Mouse (Mus musculus) ES-E14 (cell line): ENCODE data around the gene Eif2b2. TPM values are rescaled to one million over a fixed set of nuclear protein-coding genes. Genes with fewer than 3 reads are reported as not detected.

ENCODE experiments used
- DNase-seq: peaks from one replicate; pipeline ENCODE4 v3.0.0-alpha.2; 2013; ENCODE audit warnings: low read depth, low spot score
- H3K27ac ChIP-seq: 2 replicates; pipeline ENCODE4 v1.5.1; 2012; ENCODE audit warnings: low read depth, mild to moderate bottlenecking, low read length, moderate library complexity, mixed read lengths; ENCODE audit not compliant: poor library complexity, insufficient read depth, severe bottlenecking
- H3K36me3 ChIP-seq: 2 replicates; pipeline ENCODE4 v1.6.1; 2012; ENCODE audit warnings: mild to moderate bottlenecking, low read length, moderate library complexity, mixed read lengths; ENCODE audit not compliant: control insufficient read depth, poor library complexity, insufficient read depth, severe bottlenecking
- H3K4me1 ChIP-seq, 2 experiments: fragments of 150-350 bp in 1 of 2; sonication (generic) in 1 of 2; 2 replicates each; pipeline ENCODE4 v1.6.1; 2012; ENCODE audit warnings: low read length in 2 of 2, mild to moderate bottlenecking in 1 of 2, mixed read lengths in 1 of 2; ENCODE audit not compliant: control insufficient read depth in 2 of 2, insufficient read depth in 2 of 2, poor library complexity in 1 of 2
- H3K4me3 ChIP-seq, 2 experiments: fragments of 150-350 bp in 1 of 2; sonication (generic) in 1 of 2; 2 replicates each; pipeline ENCODE4 v1.5.1; 2012; ENCODE audit warnings: low read length in 2 of 2, low read depth in 1 of 2, mild to moderate bottlenecking in 1 of 2, mixed read lengths in 1 of 2; ENCODE audit not compliant: insufficient read depth in 1 of 2, poor library complexity in 1 of 2, severe bottlenecking in 1 of 2
- H3K9ac ChIP-seq: 2 replicates; pipeline ENCODE4 v1.6.1; 2012; ENCODE audit warnings: low read depth, mild to moderate bottlenecking, low read length, mixed read lengths; ENCODE audit not compliant: poor library complexity, insufficient read depth, severe bottlenecking
- H3K9me3 ChIP-seq: fragments of 150-350 bp; sonication (generic); 2 replicates; pipeline ENCODE4 v1.6.1; 2012; ENCODE audit warnings: low read depth, mild to moderate bottlenecking, low read length; ENCODE audit not compliant: control insufficient read depth, insufficient read depth
- CHD2 ChIP-seq: IDR thresholded peaks from 2 replicates; pipeline ENCODE4 v1.6.1; 2014; ENCODE audit warnings: mild to moderate bottlenecking, low read depth, low read length, inconsistent platforms
- HCFC1 ChIP-seq: IDR thresholded peaks from 2 replicates; pipeline ENCODE4 v1.6.1; 2012; ENCODE audit warnings: low read length, inconsistent platforms, borderline replicate concordance; ENCODE audit not compliant: insufficient read depth
- MAFK ChIP-seq: IDR thresholded peaks from 2 replicates; pipeline ENCODE4 v1.6.1; 2014; ENCODE audit warnings: mild to moderate bottlenecking, low read depth, low read length, inconsistent platforms; ENCODE audit not compliant: insufficient read depth
- ZC3H11A ChIP-seq: IDR thresholded peaks from 2 replicates; pipeline ENCODE4 v1.6.1; 2012; ENCODE audit warnings: low read depth, mild to moderate bottlenecking, inconsistent platforms, low read length, borderline replicate concordance
- ZNF384 ChIP-seq: IDR thresholded peaks from 2 replicates; pipeline ENCODE4 v1.6.1; 2012; ENCODE audit warnings: low read depth, low read length, inconsistent platforms
- in situ Hi-C, 2 experiments: fragments of 600-800 bp; cut with MboI; formaldehyde crosslinking; loops; one replicate each; pipeline ENCODE4 v1.15.1; 2025; ENCODE audit warnings: low sequenced_read_pairs in 2 of 2, inconsistent platforms in 1 of 2; ENCODE audit not compliant: unreplicated experiment in 2 of 2
- total RNA-seq: library from RNA; depleted of rRNA; stranded (reverse); fragments of 300-350 nt; gene quantifications from 2 replicates; pipeline ENCODE4 v1.2.3, GENCODE M21; 2012

Gene Eif2b2
- total RNA-seq, 1 experiment, result 136 TPM

GRCm38 (mm10) chr12:85237553-85237952, 18.3 kb downstream of the Eif2b2 start:
- Histone ChIP-seq H3K36me3 (peaks cover 7% of the 10 kb centered on the region; the same call in 1 of the 2 replicates), H3K4me1 (no peaks in the 10 kb centered on the region), H3K4me3 (no peak overlapping the region), H3K9me3 (no peaks in the 10 kb centered on the region), H3K9ac (no peak overlapping the region), H3K27ac (no peak overlapping the region)
- TF ChIP-seq ZC3H11A, result no peak
- TF ChIP-seq HCFC1, result no peak
- no peak for TF ChIP-seq MAFK
- no peak for TF ChIP-seq ZNF384
- no peak for TF ChIP-seq CHD2
- in situ Hi-C loops, result no loop called here
- DNase-seq, result no peak

GRCm38 (mm10) chr12:85252083-85252482, 32.8 kb downstream of the Eif2b2 start:
- no peak overlapping the region for H3K27ac ChIP-seq
- no peak overlapping the region for H3K9ac ChIP-seq
- no peak for DNase-seq
- H3K4me1 ChIP-seq, result 0 out of 4 replicates have a peak, but pooled peaks cover 0 to 2% of the 10 kb centered on the region in 2 experiments
- H3K36me3 ChIP-seq, result no peaks in the 10 kb centered on the region
- TF ChIP-seq HCFC1, result no peak
- H3K4me3 ChIP-seq, result no peak overlapping the region
- H3K9me3 ChIP-seq, result peaks cover 5% of the 10 kb centered on the region; the same call in 1 of the 2 replicates
- in situ Hi-C loops, result no loop called here

DNA sequence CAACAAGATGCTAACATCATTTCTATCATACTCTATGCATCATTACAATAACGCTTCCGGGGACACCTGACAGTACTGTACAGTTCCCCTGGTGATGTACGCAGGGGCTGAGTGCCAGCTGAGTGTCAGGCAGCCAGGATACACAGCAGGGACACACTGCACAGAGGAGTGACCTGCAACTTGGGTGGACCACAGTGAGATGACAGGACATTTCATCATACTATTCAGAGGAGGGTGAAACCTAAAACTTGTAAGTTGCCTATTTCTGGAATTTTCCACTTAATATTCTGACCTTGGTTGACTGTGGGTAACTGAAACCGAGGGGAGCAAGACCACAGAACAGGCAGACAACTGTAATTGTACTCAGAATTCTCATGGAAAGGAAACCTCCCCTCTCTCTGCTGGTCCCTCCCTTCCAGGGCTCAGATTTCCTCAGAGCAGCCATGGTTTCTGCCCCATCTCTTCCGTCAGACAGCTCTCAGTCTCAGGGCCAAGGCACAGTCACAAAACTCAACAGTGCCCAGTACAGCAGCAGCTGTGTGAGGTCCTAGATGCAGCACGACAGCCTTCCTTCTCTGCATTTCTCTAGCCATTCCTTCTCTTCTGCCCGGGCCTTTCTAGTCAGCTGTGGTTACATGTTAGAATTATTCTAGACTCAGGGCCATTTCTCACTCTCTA, 36.9 kb downstream of the Eif2b2 start:
- H3K4me1 ChIP-seq, result 0 out of 4 replicates have a peak, but pooled peaks cover 0 to 2% of the 10 kb centered on the region in 2 experiments
- no peak overlapping the region for H3K27ac ChIP-seq
- 0 out of 2 replicates have a peak, but pooled peaks cover 3% of the 10 kb centered on the region for H3K36me3 ChIP-seq
- no peak overlapping the region for H3K9ac ChIP-seq
- TF ChIP-seq HCFC1, result no peak
- TF ChIP-seq MAFK, result no peak
- TF ChIP-seq ZNF384, result no peak
- no peak for TF ChIP-seq CHD2
- TF ChIP-seq ZC3H11A, result no peak
- H3K4me3 ChIP-seq, result no peak overlapping the region
- H3K9me3 ChIP-seq, result no peaks in the 10 kb centered on the region
- DNase-seq, result no peak
- in situ Hi-C loops, result no loop called here

DNA sequence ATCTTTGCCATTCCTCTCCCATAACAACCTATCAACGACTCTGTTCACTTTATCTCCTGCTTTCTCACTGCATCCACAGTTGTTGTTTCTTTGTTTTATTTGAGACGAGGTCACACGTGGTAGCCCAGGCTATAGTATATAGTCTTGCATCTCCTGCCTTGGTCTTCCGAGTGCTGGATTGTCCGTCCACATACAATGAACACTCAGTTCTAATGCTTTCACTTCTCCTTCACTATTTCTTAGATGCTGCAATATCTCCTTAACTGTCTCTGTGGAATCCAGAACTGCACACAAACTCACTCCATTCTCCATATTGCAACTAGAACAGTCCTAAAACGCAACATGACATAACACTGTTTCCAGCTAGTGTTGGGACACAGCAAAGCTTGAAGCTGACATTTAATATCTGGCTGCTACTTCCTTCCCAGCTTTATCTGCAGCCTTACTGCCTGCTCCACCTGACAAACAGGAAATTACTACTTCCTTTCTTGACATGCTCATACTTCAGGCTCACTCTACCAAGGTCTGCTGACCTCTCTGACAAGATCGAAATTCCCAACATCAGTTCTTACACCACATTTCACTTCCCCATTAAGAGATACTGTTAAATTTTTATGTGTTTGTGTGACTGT, 37.8 kb downstream of the Eif2b2 start:
- Histone ChIP-seq H3K9me3 (no peaks in the 10 kb centered on the region), H3K9ac (no peak overlapping the region), H3K27ac (no peak overlapping the region), H3K36me3 (0 out of 2 replicates have a peak, but pooled peaks cover 3% of the 10 kb centered on the region), H3K4me1 (0 out of 4 replicates have a peak, but pooled peaks cover 0 to 2% of the 10 kb centered on the region in 2 experiments), H3K4me3 (no peak overlapping the region)
- TF ChIP-seq CHD2, result no peak
- no peak for TF ChIP-seq MAFK
- no peak for TF ChIP-seq HCFC1
- in situ Hi-C loops, result no loop called here
- no peak for DNase-seq
